Mouse (Mus musculus) limb, embryonic 15.5 days (tissue): ENCODE measurements at regions not wholly inside any gene's neighbourhood (a gene's known extent, or its start where the extent isn't known, plus 50 kb on each side); places are given as distances from the start of the nearest gene placed in this dataset.

Experiments used
- ATAC-seq: fragments of 200-750 bp; cut with Nextera tagmentation; 2 replicates; pipeline ENCODE4 v1.8.0; 2017; ENCODE audit warnings: low read depth, moderate TSS enrichment; ENCODE audit not compliant: insufficient number of reproducible peaks, low FRiP score, low TSS enrichment
- H3K27ac ChIP-seq: fragments of 300-500 bp; sonication (generic); 2 replicates; pipeline ENCODE4 v1.5.1; 2015; ENCODE audit warnings: moderate library complexity, mild to moderate bottlenecking, inconsistent platforms
- H3K27me3 ChIP-seq: fragments of 300-500 bp; sonication (generic); 2 replicates; pipeline ENCODE4 v1.6.1; 2015; ENCODE audit warnings: inconsistent platforms
- H3K36me3 ChIP-seq: fragments of 300-500 bp; sonication (generic); 2 replicates; pipeline ENCODE4 v1.6.1; 2015; ENCODE audit warnings: inconsistent platforms
- H3K4me1 ChIP-seq: fragments of 300-500 bp; sonication (generic); 2 replicates; pipeline ENCODE4 v1.6.1; 2015; ENCODE audit warnings: inconsistent platforms
- H3K4me2 ChIP-seq: fragments of 300-500 bp; sonication (generic); 2 replicates; pipeline ENCODE4 v1.6.1; 2015; ENCODE audit warnings: mild to moderate bottlenecking, inconsistent platforms
- H3K4me3 ChIP-seq: fragments of 300-500 bp; sonication (generic); 2 replicates; pipeline ENCODE4 v1.5.1; 2015; ENCODE audit warnings: mild to moderate bottlenecking, inconsistent platforms
- H3K9ac ChIP-seq: fragments of 300-500 bp; sonication (generic); 2 replicates; pipeline ENCODE4 v1.6.1; 2015; ENCODE audit warnings: inconsistent platforms
- H3K9me3 ChIP-seq: fragments of 300-500 bp; sonication (generic); 2 replicates; pipeline ENCODE4 v1.6.1; 2016; ENCODE audit warnings: inconsistent platforms
- WGBS: fragments of 180-500 bp; shearing (Covaris S2); methylation state at CpG from one replicate; pipeline ENCODE4 v1.1.7; 2015; 5-methylcytosine and 5-hydroxymethylcytosine counted together

DNA sequence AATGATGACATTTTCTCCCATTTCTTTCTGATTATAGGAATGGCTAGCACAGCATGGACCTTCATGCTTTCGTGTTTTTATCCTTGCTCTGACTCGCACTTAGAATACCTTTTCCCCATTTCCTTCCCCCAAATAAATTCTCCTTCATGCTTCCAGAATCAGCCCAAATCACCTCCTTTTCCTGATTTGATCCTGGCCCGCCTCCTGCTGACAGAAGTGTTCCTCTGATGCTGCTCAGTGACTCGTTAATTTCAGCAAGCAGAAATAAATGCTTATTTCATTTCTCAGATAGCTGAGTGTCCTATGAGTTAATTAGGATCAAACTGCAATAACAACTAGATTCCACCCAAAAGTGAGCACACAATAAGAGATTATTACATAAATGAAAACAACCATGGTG lies 185.3 kb downstream of the Gm12728 start:
- no peak overlapping the region for H3K27ac ChIP-seq
- H3K4me2 ChIP-seq, result no peak overlapping the region
- H3K4me1 ChIP-seq, result peaks cover 8% of the 10 kb centered on the region
- WGBS, result 51% methylated on average over 4 of the region's 4 CpGs
- H3K4me3 ChIP-seq, result no peak overlapping the region
- H3K27me3 ChIP-seq, result no peaks in the 10 kb centered on the region
- H3K9me3 ChIP-seq, result no peaks in the 10 kb centered on the region
- no peaks in the 10 kb centered on the region for H3K36me3 ChIP-seq
- H3K9ac ChIP-seq, result no peak overlapping the region
- no peak for ATAC-seq

DNA sequence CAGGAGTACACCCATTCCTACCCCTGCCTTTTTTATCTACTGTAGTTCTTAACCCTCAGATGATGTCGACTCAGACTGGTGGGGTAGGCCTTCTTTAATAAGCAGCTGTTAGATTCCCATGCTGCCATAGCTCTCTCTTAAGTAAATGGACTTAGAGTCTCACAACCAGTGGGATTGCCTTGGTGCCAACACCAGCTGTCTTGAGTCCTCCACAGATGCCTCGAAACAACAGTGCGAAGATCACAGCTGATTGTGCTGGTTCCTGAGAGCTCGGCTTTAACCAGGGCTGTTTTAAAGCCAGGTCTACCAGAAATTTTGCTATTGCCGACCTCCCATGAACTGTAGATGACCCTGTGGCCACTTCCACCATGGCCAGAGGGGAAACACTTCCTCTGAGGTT lies 189.4 kb downstream of the Gm12728 start:
- no peak for ATAC-seq
- Histone ChIP-seq H3K9ac (no peak overlapping the region), H3K27me3 (no peaks in the 10 kb centered on the region), H3K9me3 (no peaks in the 10 kb centered on the region), H3K4me2 (no peak overlapping the region), H3K27ac (no peak overlapping the region), H3K36me3 (no peaks in the 10 kb centered on the region), H3K4me3 (no peak overlapping the region), H3K4me1 (peaks cover 17% of the 10 kb centered on the region)
- 80% methylated on average over 5 of the region's 5 CpGs for WGBS

DNA sequence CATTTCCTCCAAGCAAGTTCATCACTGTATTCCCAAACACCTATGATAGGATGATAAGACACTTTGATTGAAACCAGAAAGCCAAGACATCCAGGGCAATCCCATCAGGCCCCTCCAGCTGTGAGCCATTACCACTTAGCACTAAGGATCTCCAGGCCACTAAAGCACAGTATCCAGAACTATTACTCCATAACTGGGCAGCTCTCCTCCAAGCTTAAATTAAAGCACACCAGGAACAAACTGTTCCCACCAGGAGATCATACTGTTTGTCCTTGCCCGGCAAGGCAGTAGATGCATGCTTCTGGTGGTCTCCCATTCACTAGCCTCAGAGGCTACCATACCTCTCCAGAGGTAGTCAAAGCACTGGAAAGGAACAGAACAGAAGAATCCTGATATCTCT lies 193.3 kb downstream of the Gm12728 start:
- ATAC-seq, result no peak
- Histone ChIP-seq H3K27ac (no peak overlapping the region), H3K27me3 (no peaks in the 10 kb centered on the region), H3K36me3 (no peaks in the 10 kb centered on the region), H3K4me3 (no peak overlapping the region), H3K4me2 (no peak overlapping the region), H3K9me3 (no peaks in the 10 kb centered on the region), H3K9ac (no peak overlapping the region), H3K4me1 (peaks cover 17% of the 10 kb centered on the region)
- 55% methylated on average over 1 of the region's 1 CpGs for WGBS

DNA sequence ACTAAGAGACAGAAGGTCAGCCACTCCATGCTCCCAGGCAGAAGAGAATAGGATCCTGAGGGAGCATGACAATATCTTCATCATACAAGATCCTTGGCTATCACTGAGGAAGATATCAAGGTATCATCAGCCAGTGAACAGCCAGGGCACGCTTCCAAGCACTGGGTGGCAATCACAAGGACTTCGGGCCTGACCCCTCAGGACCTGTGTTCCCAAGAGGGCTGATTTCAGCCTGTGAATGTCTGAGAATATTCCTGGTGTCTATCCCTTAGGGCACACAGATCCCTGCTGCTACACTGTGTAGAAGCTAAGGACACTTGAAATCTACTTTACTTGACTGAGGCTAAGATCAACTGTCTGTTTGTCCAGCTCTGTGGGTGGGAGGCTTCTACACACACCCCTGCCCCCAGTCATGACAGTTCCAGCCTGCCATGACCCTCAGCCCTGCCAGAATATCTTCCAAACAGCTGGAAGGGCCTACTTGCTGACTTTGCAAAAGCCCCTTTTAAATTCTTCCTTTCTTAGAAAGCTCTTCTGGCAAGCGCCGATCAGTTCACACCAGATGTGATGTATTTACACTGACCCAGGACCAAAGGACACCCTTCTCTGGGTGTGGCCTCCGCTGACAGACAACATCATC lies 198.4 kb downstream of the Gm12728 start:
- WGBS, result 69% methylated on average over 5 of the region's 5 CpGs
- no peaks in the 10 kb centered on the region for H3K9me3 ChIP-seq
- H3K27me3 ChIP-seq, result no peaks in the 10 kb centered on the region
- H3K36me3 ChIP-seq, result no peaks in the 10 kb centered on the region
- H3K9ac ChIP-seq, result no peak overlapping the region
- no peak overlapping the region for H3K4me2 ChIP-seq
- no peak for ATAC-seq
- H3K4me3 ChIP-seq, result no peak overlapping the region
- H3K4me1 ChIP-seq, result peaks cover 12% of the 10 kb centered on the region; the same call in 1 of the 2 replicates
- H3K27ac ChIP-seq, result no peak overlapping the region

DNA sequence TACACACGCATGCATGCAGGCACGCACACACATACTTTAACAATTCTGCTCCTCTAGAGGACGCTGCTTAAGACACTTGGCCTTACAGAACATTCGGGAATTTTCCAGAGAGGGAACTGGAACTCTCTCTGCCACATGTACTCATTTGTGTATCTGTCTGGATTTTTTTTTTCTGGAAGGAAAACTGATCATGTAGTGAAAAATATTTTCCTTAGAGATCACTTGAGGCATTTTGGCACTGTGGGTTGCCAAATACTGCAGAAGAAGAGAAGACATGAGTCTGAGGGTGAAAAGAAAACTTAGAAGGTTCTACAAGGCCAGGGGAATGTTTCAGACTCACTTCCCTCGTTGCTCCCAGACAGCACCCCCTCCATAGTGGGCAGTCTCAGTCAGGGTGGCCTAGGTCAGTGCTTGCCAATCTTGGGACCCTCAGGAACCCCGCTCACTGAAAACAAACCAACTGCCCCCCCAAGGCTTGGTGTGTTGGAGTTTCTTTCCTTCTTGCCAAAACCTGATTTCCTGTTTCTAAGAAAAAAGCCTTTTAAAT lies 203.0 kb downstream of the Gm12728 start:
- ATAC-seq, result no peak
- Histone ChIP-seq H3K27me3 (no peaks in the 10 kb centered on the region), H3K36me3 (no peaks in the 10 kb centered on the region), H3K4me1 (peaks cover 22% of the 10 kb centered on the region; the same call in 1 of the 2 replicates), H3K9me3 (no peaks in the 10 kb centered on the region), H3K4me3 (no peak overlapping the region), H3K27ac (peak overlapping the region; percentile 43; the same call in 1 of the 2 replicates), H3K9ac (no peak overlapping the region), H3K4me2 (no peak overlapping the region)
- WGBS, result 53% methylated on average over 6 of the region's 6 CpGs

DNA sequence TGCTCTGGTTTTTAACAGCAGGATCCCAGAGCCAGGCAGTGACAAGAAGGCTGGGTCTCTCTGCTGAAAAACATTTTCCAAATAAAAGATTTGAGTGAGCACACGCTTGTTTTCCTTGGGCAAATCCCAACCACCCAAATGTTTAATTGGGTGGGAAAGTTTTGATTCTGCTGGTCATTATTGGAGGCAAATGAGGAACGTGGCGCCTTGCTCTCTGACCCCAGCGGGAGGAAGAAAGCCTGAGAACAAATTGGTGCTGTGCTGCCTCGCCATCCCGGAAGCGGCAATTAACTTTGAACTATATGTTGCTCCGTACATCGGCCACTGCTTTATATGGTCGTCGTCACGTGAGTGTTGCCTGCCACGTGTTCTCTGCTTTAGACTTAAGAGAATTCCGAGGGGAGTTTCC lies 204.7 kb downstream of the Gm12728 start:
- Histone ChIP-seq H3K27me3 (no peaks in the 10 kb centered on the region), H3K4me1 (peaks cover 19% of the 10 kb centered on the region; the same call in 1 of the 2 replicates), H3K9me3 (no peaks in the 10 kb centered on the region), H3K4me3 (no peak overlapping the region), H3K9ac (no peak overlapping the region), H3K36me3 (no peaks in the 10 kb centered on the region), H3K4me2 (no peak overlapping the region), H3K27ac (peak overlapping the region; percentile 61)
- ATAC-seq, result no peak
- WGBS, result 35% methylated on average over 14 of the region's 14 CpGs

DNA sequence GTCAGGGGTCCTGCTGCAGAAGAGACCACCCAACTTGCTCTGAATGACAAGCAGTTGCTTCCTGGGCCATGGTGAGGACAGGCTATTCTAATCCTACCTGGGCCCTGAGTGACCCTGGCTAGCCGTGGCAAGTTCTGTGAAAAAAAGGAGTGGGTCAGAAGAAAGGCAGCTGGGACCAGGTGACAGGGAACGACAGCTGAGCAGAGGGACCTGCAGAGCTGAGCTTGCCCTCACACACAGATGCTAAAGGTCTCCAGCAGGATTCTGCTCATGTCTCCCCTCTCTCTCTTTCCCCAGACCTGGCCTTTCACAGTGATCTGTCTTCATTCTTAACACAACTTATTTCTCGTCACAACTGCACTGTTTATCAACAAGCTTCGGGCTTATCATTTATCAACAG lies 206.4 kb downstream of the Gm12728 start:
- Histone ChIP-seq H3K9ac (no peak overlapping the region), H3K4me1 (peaks cover 19% of the 10 kb centered on the region; the same call in 1 of the 2 replicates), H3K27me3 (no peaks in the 10 kb centered on the region), H3K9me3 (no peaks in the 10 kb centered on the region), H3K27ac (no peak overlapping the region), H3K4me3 (no peak overlapping the region), H3K36me3 (no peaks in the 10 kb centered on the region), H3K4me2 (no peak overlapping the region)
- no peak for ATAC-seq
- WGBS, result 78% methylated on average over 4 of the region's 4 CpGs

DNA sequence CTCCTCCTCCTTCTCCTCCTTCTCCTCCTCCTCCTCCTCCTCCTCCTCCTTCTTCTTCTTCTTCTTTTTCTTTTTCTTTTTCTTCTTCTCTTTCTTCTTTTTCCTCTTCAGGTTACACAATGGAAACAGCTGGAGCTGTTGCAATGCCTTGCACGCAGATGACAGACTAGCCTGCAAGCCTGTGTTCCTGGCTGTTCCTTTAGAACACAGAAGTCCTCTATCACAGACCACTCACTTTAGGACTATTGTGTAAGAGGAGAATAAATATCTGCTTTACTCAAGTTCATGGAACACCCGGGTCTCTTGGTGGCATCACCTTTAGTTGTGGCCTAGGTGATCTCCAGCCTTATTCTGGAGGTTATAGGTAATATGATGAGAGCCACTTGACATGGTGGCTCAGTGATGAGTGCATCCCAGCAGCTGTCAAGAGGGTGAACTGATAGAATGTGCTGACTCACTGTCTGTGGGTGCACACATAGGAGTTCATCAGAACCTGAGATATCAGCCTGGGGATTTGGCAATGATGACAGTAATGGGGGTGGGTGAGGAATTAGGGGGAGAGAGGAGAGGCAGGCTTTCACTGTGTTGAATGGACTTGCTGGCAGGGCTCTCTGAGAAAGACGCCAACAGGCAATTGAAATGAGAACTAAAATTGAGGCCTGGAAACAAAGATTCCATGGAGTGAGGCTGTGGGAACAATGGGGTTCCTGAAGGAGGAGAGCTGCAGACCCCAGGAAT lies 207.4 kb downstream of the Gm12728 start:
- Histone ChIP-seq H3K9ac (no peak overlapping the region), H3K27ac (no peak overlapping the region), H3K27me3 (no peaks in the 10 kb centered on the region), H3K4me3 (no peak overlapping the region), H3K4me2 (no peak overlapping the region), H3K4me1 (peaks cover 19% of the 10 kb centered on the region; the same call in 1 of the 2 replicates), H3K9me3 (no peaks in the 10 kb centered on the region), H3K36me3 (no peaks in the 10 kb centered on the region)
- peak; percentile 35; the same call in 1 of the 2 replicates for ATAC-seq
- WGBS, result 75% methylated on average over 3 of the region's 3 CpGs

DNA sequence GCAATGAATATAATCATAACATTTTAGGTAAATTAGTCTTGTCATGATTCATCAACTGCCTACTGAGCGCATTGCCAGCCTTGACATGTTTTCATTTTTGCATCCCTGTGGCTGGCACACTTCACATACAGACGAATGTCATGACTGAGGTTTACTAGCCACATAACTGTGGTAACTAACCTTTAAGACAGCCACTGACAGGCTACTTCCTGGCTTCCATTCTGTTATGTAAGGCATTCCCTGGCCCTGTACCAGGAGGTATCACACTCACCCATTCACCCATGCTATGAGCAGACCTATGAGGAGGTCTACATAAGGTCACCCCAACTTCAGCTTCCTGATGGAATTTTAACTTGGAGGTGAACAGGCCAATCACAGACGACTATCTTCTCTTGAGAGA lies 212.8 kb downstream of the Gm12728 start:
- H3K4me3 ChIP-seq, result no peak overlapping the region
- H3K4me2 ChIP-seq, result no peak overlapping the region
- no peak for ATAC-seq
- H3K9me3 ChIP-seq, result no peaks in the 10 kb centered on the region
- no peaks in the 10 kb centered on the region for H3K4me1 ChIP-seq
- no peaks in the 10 kb centered on the region for H3K36me3 ChIP-seq
- 79% methylated on average over 3 of the region's 3 CpGs for WGBS
- no peaks in the 10 kb centered on the region for H3K27me3 ChIP-seq
- H3K9ac ChIP-seq, result no peak overlapping the region
- no peak overlapping the region for H3K27ac ChIP-seq

DNA sequence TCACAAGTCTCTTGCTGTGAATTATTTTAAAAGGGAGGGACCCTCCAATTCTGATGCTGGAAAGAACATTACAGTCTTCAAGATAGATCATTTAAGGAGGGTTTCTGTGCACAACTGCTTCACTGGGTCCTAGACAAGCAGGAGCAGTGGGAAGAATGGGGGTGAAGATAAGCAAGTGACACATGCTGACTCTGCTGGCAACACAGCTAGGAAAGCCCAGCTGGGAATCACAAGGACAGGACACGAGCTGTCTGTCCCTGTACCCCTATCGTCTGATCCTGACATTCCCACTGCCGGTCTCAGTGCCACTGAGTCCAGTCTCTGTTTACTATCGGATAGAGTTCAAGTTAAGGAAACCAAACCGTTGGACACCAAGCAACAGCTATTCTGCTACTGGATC lies 216.3 kb downstream of the Gm12728 start:
- no peaks in the 10 kb centered on the region for H3K4me1 ChIP-seq
- 81% methylated on average over 5 of the region's 5 CpGs for WGBS
- no peak overlapping the region for H3K4me3 ChIP-seq
- H3K27ac ChIP-seq, result no peak overlapping the region
- no peak overlapping the region for H3K4me2 ChIP-seq
- no peaks in the 10 kb centered on the region for H3K36me3 ChIP-seq
- H3K9ac ChIP-seq, result no peak overlapping the region
- no peaks in the 10 kb centered on the region for H3K27me3 ChIP-seq
- no peak for ATAC-seq
- H3K9me3 ChIP-seq, result no peaks in the 10 kb centered on the region

DNA sequence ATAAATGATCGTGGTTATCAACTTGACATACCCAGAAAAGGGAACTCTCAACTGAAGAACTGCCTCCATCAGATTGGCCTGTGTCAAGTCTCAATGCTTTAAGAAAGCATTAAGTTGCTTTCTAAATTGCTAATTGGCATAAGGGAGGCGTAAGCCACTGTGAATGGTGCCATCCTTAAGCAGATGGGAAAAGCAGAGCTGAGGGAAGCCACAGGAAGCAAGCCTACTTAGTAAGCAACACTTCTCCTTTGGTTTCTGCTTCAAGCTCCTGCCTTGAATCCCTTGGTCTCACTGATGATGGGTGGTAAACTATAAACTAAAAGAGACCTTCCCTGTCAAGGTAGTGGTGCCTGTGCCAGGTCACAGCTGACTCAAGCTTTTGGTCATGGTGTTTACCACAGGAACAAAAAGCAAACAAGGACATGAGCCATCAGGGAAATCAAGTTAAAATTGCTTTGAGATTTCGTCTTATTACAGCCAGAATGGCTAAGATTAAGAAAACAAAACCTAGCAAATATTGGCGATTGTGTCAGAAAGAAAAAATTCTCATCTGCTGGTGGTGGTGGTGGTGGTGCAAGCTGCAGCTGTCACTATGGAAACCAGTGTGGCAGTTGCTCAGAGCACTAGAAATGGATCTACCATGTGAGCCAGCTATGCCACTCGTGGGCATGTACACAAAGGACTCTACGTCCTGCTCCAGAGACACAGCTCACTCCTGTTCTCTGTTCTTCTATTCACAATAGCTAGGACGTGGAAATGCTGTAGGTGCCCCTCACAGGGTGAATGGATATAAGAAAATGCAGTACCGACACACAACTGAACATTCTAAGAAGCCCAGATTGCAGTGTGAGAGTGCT lies 217.9 kb downstream of the Gm12728 start:
- no peak overlapping the region for H3K4me3 ChIP-seq
- no peak for ATAC-seq
- H3K27me3 ChIP-seq, result no peaks in the 10 kb centered on the region
- 80% methylated on average over 8 of the region's 8 CpGs for whole genome bisulfite sequencing
- no peak overlapping the region for H3K27ac ChIP-seq
- H3K9ac ChIP-seq, result no peak overlapping the region
- no peak overlapping the region for H3K4me2 ChIP-seq
- no peaks in the 10 kb centered on the region for H3K9me3 ChIP-seq
- no peaks in the 10 kb centered on the region for H3K36me3 ChIP-seq
- no peaks in the 10 kb centered on the region for H3K4me1 ChIP-seq
